ENCODE assay signal across 8 mouse cellular contexts in genomic region chr14:61038082-61038472, GRCm38 (mm10). TPM values are rescaled to one million over a fixed set of nuclear protein-coding genes. Genes with fewer than 3 reads are reported as not detected.
A peak's percentile ranks its signal among the peaks of the same experiment; 100 is the strongest.
DNase-seq lines count a peak whose midpoint lies in the region; ATAC-seq lines count a peak whose summit lies in the region.

No protein-coding gene starts in this region.

- no peak overlapping the region for H3K27ac ChIP-seq in heart, embryonic 12.5 days (ENCODE audit: poor library complexity, severe bottlenecking)
- peak overlapping the region; percentile 74 for H3K27ac ChIP-seq in embryonic facial prominence, embryonic 10.5 days (replicated peaks)
- H3K27ac ChIP-seq in hindbrain, embryonic 15.5 days (replicated peaks) = 0 out of 2 replicates have a peak overlapping the region, but pooled peaks have one; percentile 21
- H3K27ac ChIP-seq in midbrain, embryonic 13.5 days = peak overlapping the region; percentile 65; the same call in 1 of the 2 replicates

- H3K4me2 ChIP-seq in heart, embryonic 12.5 days = peak overlapping the region; percentile 99
- H3K4me2 ChIP-seq in hindbrain, embryonic 15.5 days = peak overlapping the region; percentile 92
- peak overlapping the region; percentile 99 for H3K4me2 ChIP-seq in midbrain, embryonic 13.5 days (replicated peaks)

- H3K36me3 ChIP-seq in heart, embryonic 12.5 days = no peaks in the 10 kb centered on the region
- no peaks in the 10 kb centered on the region; the same call in 1 of the 2 replicates for H3K36me3 ChIP-seq in embryonic facial prominence, embryonic 10.5 days (replicated peaks)
- H3K36me3 ChIP-seq in hindbrain, embryonic 15.5 days = no peaks in the 10 kb centered on the region
- H3K36me3 ChIP-seq in midbrain, embryonic 13.5 days = no peaks in the 10 kb centered on the region

- no peaks in the 10 kb centered on the region for H3K9me3 ChIP-seq in heart, embryonic 12.5 days (replicated peaks)
- no peaks in the 10 kb centered on the region for H3K9me3 ChIP-seq in embryonic facial prominence, embryonic 10.5 days
- H3K9me3 ChIP-seq in hindbrain, embryonic 15.5 days = no peaks in the 10 kb centered on the region
- no peaks in the 10 kb centered on the region for H3K9me3 ChIP-seq in midbrain, embryonic 13.5 days

- H3K9ac ChIP-seq in heart, embryonic 12.5 days = peak overlapping the region; percentile 75
- peak overlapping the region; percentile 52 for H3K9ac ChIP-seq in hindbrain, embryonic 15.5 days
- peak overlapping the region; percentile 72 for H3K9ac ChIP-seq in midbrain, embryonic 13.5 days (replicated peaks)

- peak; percentile 24; the same call in 1 of the 2 replicates for ATAC-seq in heart, embryonic 12.5 days (ENCODE audit: insufficient number of reproducible peaks, low FRiP score)
- ATAC-seq in hindbrain, embryonic 15.5 days (ENCODE audit: low FRiP score, low read depth) = peak; percentile 64
- ATAC-seq in midbrain, embryonic 13.5 days = peak; percentile 70

- peak overlapping the region; percentile 67 for H3K4me3 ChIP-seq in heart, embryonic 12.5 days
- peak overlapping the region; percentile 65 for H3K4me3 ChIP-seq in embryonic facial prominence, embryonic 10.5 days
- peak overlapping the region; percentile 57 for H3K4me3 ChIP-seq in hindbrain, embryonic 15.5 days
- H3K4me3 ChIP-seq in midbrain, embryonic 13.5 days (replicated peaks) = peak overlapping the region; percentile 69

- DNase-seq in heart, postnatal 10 days = no peak
- no peak for DNase-seq in embryonic facial prominence, embryonic 10.5 days (ENCODE audit: low spot score)
- DNase-seq in spleen, postnatal 36 days (ENCODE audit: low spot score in 2 of 2) = no peak
- DNase-seq in spleen, adult 12 weeks (ENCODE audit: low spot score) = no peak
- DNase-seq in gastrocnemius, postnatal 4 days (ENCODE audit: low spot score in 2 of 2) = no peak

- intact Hi-C loops in heart, postnatal 10 days (cut with DNase I) = no loop called here

- H3K4me1 ChIP-seq in heart, embryonic 12.5 days (replicated peaks) = peaks cover 25% of the 10 kb centered on the region
- H3K4me1 ChIP-seq in embryonic facial prominence, embryonic 10.5 days = peaks cover 45% of the 10 kb centered on the region
- H3K4me1 ChIP-seq in hindbrain, embryonic 15.5 days (replicated peaks) = peaks cover 15% of the 10 kb centered on the region
- peaks cover 26% of the 10 kb centered on the region for H3K4me1 ChIP-seq in midbrain, embryonic 13.5 days (replicated peaks)

- no peaks in the 10 kb centered on the region for H3K27me3 ChIP-seq in heart, embryonic 12.5 days (replicated peaks)
- H3K27me3 ChIP-seq in embryonic facial prominence, embryonic 10.5 days (replicated peaks; ENCODE audit: low read depth, poor library complexity, severe bottlenecking) = peaks cover 27% of the 10 kb centered on the region; the same call in 1 of the 2 replicates
- H3K27me3 ChIP-seq in hindbrain, embryonic 15.5 days = no peaks in the 10 kb centered on the region
- H3K27me3 ChIP-seq in midbrain, embryonic 13.5 days = no peaks in the 10 kb centered on the region

- WGBS in heart, embryonic 12.5 days = 18% methylated on average over 8 of the region's 8 CpGs
- WGBS in embryonic facial prominence, embryonic 10.5 days = 27% methylated on average over 8 of the region's 8 CpGs
- WGBS in hindbrain, embryonic 15.5 days = 20% methylated on average over 8 of the region's 8 CpGs
- 26% methylated on average over 8 of the region's 8 CpGs for WGBS in midbrain, embryonic 13.5 days

RNA-seq across cellular contexts. Expression of gene Tnfrsf19, which starts 8.2 kb away (rescaled TPM):
- 28.4 and 28.9 TPM in 2 replicates for polyA plus RNA-seq in heart, embryonic 12.5 days (2016; fragmentation: Nextera tagmentation; extraction: Ambion mirVana)
- 1 to 10 TPM; 3.4 to 6.7 TPM for total RNA-seq in heart, postnatal 10 days (2021)
- 37.2 and 41.4 TPM in 2 replicates for polyA plus RNA-seq in embryonic facial prominence, embryonic 10.5 days (2016; fragmentation: Nextera tagmentation; extraction: Ambion mirVana)
- polyA plus RNA-seq in hindbrain, embryonic 15.5 days (2015; fragmentation: Nextera tagmentation; extraction: Ambion mirVana) = 32.1 and 32.3 TPM in 2 replicates
- polyA plus RNA-seq in midbrain, embryonic 13.5 days (2015; fragmentation: Nextera tagmentation; extraction: Ambion mirVana) = 42.9 and 45.4 TPM in 2 replicates
- 10 to 100 TPM; 11.9 to 16.6 TPM for total RNA-seq in gastrocnemius, postnatal 4 days (2021)
